In the genomic region with DNA sequence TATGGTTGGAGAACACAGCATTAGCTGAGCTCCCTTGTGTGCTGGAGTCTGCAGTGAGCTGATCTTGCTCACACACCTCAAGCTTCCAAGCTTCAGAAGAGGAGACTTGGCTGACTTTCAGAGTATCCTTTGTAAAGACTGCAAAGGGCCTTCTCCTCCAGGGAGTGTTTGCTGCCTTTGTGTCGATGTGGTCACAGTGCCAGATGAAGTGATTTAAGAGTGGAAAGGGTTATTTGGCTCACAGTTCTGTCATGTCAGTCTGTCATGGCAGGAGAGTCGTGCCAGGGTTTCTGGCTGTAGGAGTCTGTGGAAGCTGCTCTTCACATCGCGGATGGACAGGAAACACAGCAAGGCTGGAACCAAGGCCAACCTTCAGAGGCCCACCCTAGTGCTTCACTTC, we compare ENCODE assay signal across 24 mouse cellular contexts.
DNase-seq lines count a peak whose midpoint lies in the region; ATAC-seq and TF ChIP-seq lines count a peak whose summit lies in the region.
"Had no signal": no experiment of that assay in that cellular context is flagged by ENCODE, and none has a peak within 500 bp of the region (broad histone marks: within the 10 kb centered on the region; RNA-seq: fewer than 3 reads in every experiment).

No protein-coding gene starts in this region.

- no peak for TF ChIP-seq CTCF in layer of hippocampus, adult 2 months (conservative IDR thresholded peaks at IDR 0.05)

- no peak for DNase-seq in frontal cortex, postnatal 36 days (ENCODE audit: low spot score in 2 of 2)
- no peak for DNase-seq in layer of hippocampus, adult 2 months (ENCODE audit: low spot score in 2 of 2)
- no peak for DNase-seq in layer of hippocampus, postnatal 14 days (ENCODE audit: low spot score in 2 of 2)
- peak; percentile 9 for DNase-seq in 3134 (ENCODE audit: extremely low read depth, insufficient read length, low spot score)
- peak; percentile 56 for DNase-seq in 3T3-L1 (ENCODE audit: low read depth, low spot score)
- DNase-seq in testis, postnatal 10 days (ENCODE audit: low spot score): no peak
- no peak for DNase-seq in adrenal gland, postnatal 36 days
- DNase-seq: adrenal gland, adult 2 months; adrenal gland, postnatal 10 days; adrenal gland, postnatal 25 days; cerebellum, adult 11 months; cerebellum, adult 18-20 months; cerebellum, adult 8-10 months; cerebellum, adult 9-11 months; cerebellum, postnatal 14 days; cerebellum, postnatal 36 days; embryo, embryonic 11 days had no signal

- H3K4me3 ChIP-seq in layer of hippocampus, adult 2 months: no peak overlapping the region
- H3K4me3 ChIP-seq: embryonic facial prominence, embryonic 13.5 days; embryonic facial prominence, embryonic 15.5 days; erythroblast, embryonic 14.5 days; forebrain, embryonic 10.5 days; forebrain, embryonic 12.5 days; forebrain, embryonic 15.5 days had no signal

- peak; percentile 17; the same call in 1 of the 2 replicates for ATAC-seq in frontal cortex, adult (ENCODE audit: low TSS enrichment)
- ATAC-seq: forebrain, embryonic 15.5 days had no signal

- H3K27ac ChIP-seq in layer of hippocampus, adult 2 months: peak overlapping the region; percentile 62
- H3K27ac ChIP-seq: embryonic facial prominence, embryonic 13.5 days; embryonic facial prominence, embryonic 15.5 days; forebrain, embryonic 10.5 days; forebrain, embryonic 12.5 days; forebrain, embryonic 15.5 days had no signal

Comparison
In these comparisons a context has a peak if more than half of its experiments do, and no peak if none do; other contexts are left out.
1. DNase-seq: peak in 3134 (single experiment) and 3T3-L1 (single experiment); none in frontal cortex, postnatal 36 days (0 of 2), layer of hippocampus, adult 2 months (0 of 2), layer of hippocampus, postnatal 14 days (0 of 2), testis, postnatal 10 days (single experiment) and adrenal gland, postnatal 36 days (0 of 2).